14 mouse cellular contexts compared by ENCODE assay signal in the genomic region with DNA sequence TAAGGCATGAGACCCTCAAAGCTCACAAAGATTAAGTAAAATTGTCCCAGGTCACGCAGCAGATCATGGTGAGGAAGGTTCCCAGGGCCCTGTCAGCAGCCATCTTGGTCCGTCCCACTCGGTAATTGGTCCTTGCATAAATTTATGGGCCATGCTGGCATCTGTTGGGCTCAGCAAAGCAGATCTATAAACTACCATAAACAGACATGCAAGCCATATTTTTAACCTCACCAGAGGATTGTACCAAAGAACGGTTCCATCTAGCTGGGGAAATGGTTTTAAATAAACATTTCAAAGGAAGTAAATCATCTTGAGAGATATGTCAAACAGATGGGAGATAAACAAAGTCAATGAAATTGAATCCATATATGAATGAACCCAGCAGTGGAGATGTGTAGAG.
A peak's percentile ranks its signal among the peaks of the same experiment; 100 is the strongest.
DNase-seq lines count a peak whose midpoint lies in the region; ATAC-seq and TF ChIP-seq lines count a peak whose summit lies in the region.
"Had no signal": no experiment of that assay in that cellular context is flagged by ENCODE, and none has a peak within 500 bp of the region (broad histone marks: within the 10 kb centered on the region; RNA-seq: fewer than 3 reads in every experiment).

No protein-coding gene starts in this region.

- H3K36me3 ChIP-seq in hindbrain, embryonic 14.5 days (replicated peaks; ENCODE audit: control insufficient read depth, insufficient read depth) = no peaks in the 10 kb centered on the region
- H3K36me3 ChIP-seq in hindbrain, embryonic 13.5 days = no peaks in the 10 kb centered on the region; the same call in 1 of the 2 replicates
- no peaks in the 10 kb centered on the region for H3K36me3 ChIP-seq in lung, embryonic 14.5 days (ENCODE audit: insufficient read depth)
- no peaks in the 10 kb centered on the region for H3K36me3 ChIP-seq in embryonic facial prominence, embryonic 10.5 days (replicated peaks)
- H3K36me3 ChIP-seq: forebrain, embryonic 12.5 days; forebrain, embryonic 15.5 days; heart, embryonic 10.5 days; heart, embryonic 13.5 days; hindbrain, embryonic 15.5 days had no signal

- H3K4me1 ChIP-seq in hindbrain, embryonic 14.5 days (replicated peaks; ENCODE audit: control insufficient read depth, insufficient read depth, low read length) = peaks cover 16% of the 10 kb centered on the region
- H3K4me1 ChIP-seq in hindbrain, embryonic 13.5 days (replicated peaks) = peaks cover 38% of the 10 kb centered on the region
- peaks cover 15% of the 10 kb centered on the region for H3K4me1 ChIP-seq in lung, embryonic 14.5 days (ENCODE audit: insufficient read depth)
- peaks cover 37% of the 10 kb centered on the region for H3K4me1 ChIP-seq in embryonic facial prominence, embryonic 10.5 days
- peaks cover 8% of the 10 kb centered on the region for H3K4me1 ChIP-seq in embryonic fibroblast, embryonic 13.5 days (ENCODE audit: control insufficient read depth, insufficient read depth, low read length)
- H3K4me1 ChIP-seq: heart, embryonic 10.5 days had no signal

- H3K9me3 ChIP-seq in hindbrain, embryonic 14.5 days (ENCODE audit: control insufficient read depth, low read length) = 0 out of 2 replicates have a peak, but pooled peaks cover 9% of the 10 kb centered on the region
- peaks cover 6% of the 10 kb centered on the region; the same call in 1 of the 2 replicates for H3K9me3 ChIP-seq in hindbrain, embryonic 13.5 days
- no peaks in the 10 kb centered on the region for H3K9me3 ChIP-seq in lung, embryonic 14.5 days (ENCODE audit: low read depth, low read length)
- peaks cover 6% of the 10 kb centered on the region; the same call in 1 of the 2 replicates for H3K9me3 ChIP-seq in embryonic facial prominence, embryonic 10.5 days
- H3K9me3 ChIP-seq: forebrain, embryonic 15.5 days; heart, embryonic 10.5 days; heart, embryonic 13.5 days; hindbrain, embryonic 15.5 days had no signal

- 72% methylated on average over 4 of the region's 4 CpGs for WGBS in hindbrain, embryonic 14.5 days
- WGBS in hindbrain, embryonic 13.5 days = 73% methylated on average over 4 of the region's 4 CpGs
- 42% methylated on average over 4 of the region's 4 CpGs for WGBS in lung, embryonic 14.5 days
- 87% methylated on average over 4 of the region's 4 CpGs for WGBS in embryonic facial prominence, embryonic 10.5 days

- no peak overlapping the region for H3K9ac ChIP-seq in hindbrain, embryonic 14.5 days
- H3K9ac ChIP-seq in hindbrain, embryonic 13.5 days = no peak overlapping the region
- H3K9ac ChIP-seq in lung, embryonic 14.5 days = no peak overlapping the region
- H3K9ac ChIP-seq: forebrain, embryonic 12.5 days; forebrain, embryonic 15.5 days; heart, embryonic 13.5 days; hindbrain, embryonic 15.5 days had no signal

- no peak for ATAC-seq in hindbrain, embryonic 14.5 days (ENCODE audit: low FRiP score)
- no peak for ATAC-seq in hindbrain, embryonic 13.5 days (ENCODE audit: low FRiP score)
- ATAC-seq in lung, embryonic 14.5 days (ENCODE audit: insufficient read depth) = peak; percentile 55; the same call in 1 of the 2 replicates
- ATAC-seq: CD4-positive, CD25-positive, alpha-beta regulatory T cell, adult 4 months; forebrain, embryonic 15.5 days had no signal

- no peak for TF ChIP-seq CTCF in lung, embryonic 14.5 days (IDR thresholded peaks at IDR 0.05; ENCODE audit: low read depth)
- no peak for TF ChIP-seq CTCF in embryonic fibroblast, embryonic 13.5 days (IDR thresholded peaks at IDR 0.05; ENCODE audit: borderline replicate concordance, insufficient read depth, low read length)

- TF ChIP-seq POLR2A in embryonic fibroblast, embryonic 13.5 days (IDR thresholded peaks at IDR 0.05; ENCODE audit: low read depth, low read length) = no peak

- 0 out of 2 replicates have a peak overlapping the region, but pooled peaks have one; percentile 23 for H3K27ac ChIP-seq in hindbrain, embryonic 14.5 days
- no peak overlapping the region for H3K27ac ChIP-seq in hindbrain, embryonic 13.5 days
- peak overlapping the region; percentile 63 for H3K27ac ChIP-seq in lung, embryonic 14.5 days (ENCODE audit: low read depth)
- peak overlapping the region; percentile 69; the same call in 1 of the 2 replicates for H3K27ac ChIP-seq in embryonic facial prominence, embryonic 10.5 days (replicated peaks)
- H3K27ac ChIP-seq in embryonic fibroblast, embryonic 13.5 days (ENCODE audit: insufficient read depth, low read length) = peak overlapping the region; percentile 100; the same call in 1 of the 2 replicates
- H3K27ac ChIP-seq: forebrain, embryonic 12.5 days; forebrain, embryonic 15.5 days; heart, adult 2 months; heart, embryonic 10.5 days; heart, embryonic 13.5 days; hindbrain, embryonic 15.5 days had no signal

- H3K27me3 ChIP-seq in hindbrain, embryonic 14.5 days (ENCODE audit: control insufficient read depth, insufficient read depth, low read length) = no peaks in the 10 kb centered on the region
- no peaks in the 10 kb centered on the region for H3K27me3 ChIP-seq in hindbrain, embryonic 13.5 days
- H3K27me3 ChIP-seq in lung, embryonic 14.5 days (ENCODE audit: insufficient read depth, low read length) = no peaks in the 10 kb centered on the region
- H3K27me3 ChIP-seq in embryonic facial prominence, embryonic 10.5 days (replicated peaks; ENCODE audit: low read depth, poor library complexity, severe bottlenecking) = peaks cover 7% of the 10 kb centered on the region; the same call in 1 of the 2 replicates
- H3K27me3 ChIP-seq: forebrain, embryonic 15.5 days; heart, embryonic 13.5 days; hindbrain, embryonic 15.5 days had no signal

- DNase-seq in hindbrain, embryonic 14.5 days (ENCODE audit: low spot score) = no peak
- peak; percentile 54 for DNase-seq in lung, embryonic 14.5 days
- DNase-seq in lung, postnatal 4 days = no peak
- no peak for DNase-seq in embryonic facial prominence, embryonic 10.5 days (ENCODE audit: low spot score)
- DNase-seq: gastrocnemius, postnatal 25 days; heart, adult 2 months had no signal

- H3K4me2 ChIP-seq in hindbrain, embryonic 14.5 days (replicated peaks) = no peak overlapping the region
- no peak overlapping the region for H3K4me2 ChIP-seq in hindbrain, embryonic 13.5 days
- H3K4me2 ChIP-seq in lung, embryonic 14.5 days = no peak overlapping the region
- H3K4me2 ChIP-seq: forebrain, embryonic 12.5 days; forebrain, embryonic 15.5 days; heart, embryonic 13.5 days; hindbrain, embryonic 15.5 days had no signal

- H3K4me3 ChIP-seq in hindbrain, embryonic 14.5 days (replicated peaks; ENCODE audit: low read length) = no peak overlapping the region
- no peak overlapping the region for H3K4me3 ChIP-seq in hindbrain, embryonic 13.5 days
- no peak overlapping the region for H3K4me3 ChIP-seq in lung, embryonic 14.5 days (ENCODE audit: low read depth, low read length)
- no peak overlapping the region for H3K4me3 ChIP-seq in embryonic facial prominence, embryonic 10.5 days
- H3K4me3 ChIP-seq in embryonic fibroblast, embryonic 13.5 days (ENCODE audit: insufficient read depth, low read length) = no peak overlapping the region
- H3K4me3 ChIP-seq: forebrain, embryonic 12.5 days; forebrain, embryonic 15.5 days; heart, adult 2 months; heart, embryonic 10.5 days; heart, embryonic 13.5 days; hindbrain, embryonic 15.5 days had no signal
